Mouse (Mus musculus) R1 (cell line): Measurements from ENCODE around the gene Stra8.

Source experiments
- DNase-seq: peaks from one replicate; pipeline ENCODE4 v3.0.0-alpha.2; 2018; ENCODE audit warnings: low read depth, low spot score

Gene Stra8

DNA sequence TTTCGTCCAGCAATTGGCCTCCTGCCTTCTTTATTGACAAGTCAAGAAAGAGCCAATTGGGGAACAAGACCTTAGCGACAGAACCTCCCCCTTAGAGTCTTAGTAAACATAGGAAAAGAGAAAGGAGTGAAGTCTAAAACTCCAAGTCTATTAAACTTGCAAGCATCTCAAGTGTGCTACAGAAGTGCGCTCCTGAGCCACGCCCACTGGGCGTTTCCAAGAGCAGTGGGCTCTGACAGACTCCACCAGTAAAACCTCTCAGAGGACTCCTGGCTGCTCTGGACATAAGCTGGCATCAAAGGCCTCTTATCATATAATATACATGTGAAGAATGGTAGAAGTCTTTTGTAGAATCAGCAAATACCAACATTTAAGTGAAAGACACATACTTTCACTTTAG, 16.5 kb upstream of the Stra8 start:
- DNase-seq, result no peak

DNA sequence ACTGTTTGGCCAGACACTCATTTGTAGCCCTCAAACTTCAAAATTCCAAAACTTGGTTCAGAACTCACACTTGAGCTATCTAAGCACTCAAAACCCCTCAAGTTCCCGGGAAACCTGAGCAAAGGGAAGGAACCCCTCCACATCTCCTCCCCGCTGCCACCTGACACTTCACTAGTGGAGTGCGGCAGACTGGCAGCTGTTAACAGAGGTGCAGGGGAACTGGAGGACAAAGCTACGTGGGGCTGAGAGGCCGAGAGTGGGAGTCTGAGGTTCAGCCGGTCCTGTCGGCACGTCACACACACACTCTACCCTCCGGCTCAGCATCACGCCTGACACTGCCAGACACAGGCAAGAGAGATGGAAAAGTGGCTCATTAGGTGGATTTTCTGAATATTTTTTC, 16.1 kb upstream of the Stra8 start:
- DNase-seq, result no peak

DNA sequence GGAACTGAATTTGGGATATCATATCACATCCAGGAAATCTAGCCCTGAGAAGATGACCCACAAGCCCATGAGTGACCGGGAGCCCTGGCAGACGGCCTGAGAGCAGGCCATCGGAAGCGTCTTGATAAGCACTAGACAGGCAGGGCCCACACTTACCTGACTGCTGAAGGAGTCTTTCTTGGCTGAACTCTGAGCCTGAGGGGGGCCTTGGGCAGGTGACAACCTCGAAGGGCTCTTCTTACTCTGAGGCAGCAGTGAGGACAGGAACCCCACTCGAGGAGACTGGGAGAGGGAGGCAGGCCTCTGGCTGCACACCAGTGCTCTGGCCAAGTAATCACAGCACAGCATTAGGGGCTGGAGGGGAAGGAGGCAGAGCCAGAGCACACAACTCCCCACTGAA, 15.6 kb upstream of the Stra8 start:
- DNase-seq, result no peak

DNA sequence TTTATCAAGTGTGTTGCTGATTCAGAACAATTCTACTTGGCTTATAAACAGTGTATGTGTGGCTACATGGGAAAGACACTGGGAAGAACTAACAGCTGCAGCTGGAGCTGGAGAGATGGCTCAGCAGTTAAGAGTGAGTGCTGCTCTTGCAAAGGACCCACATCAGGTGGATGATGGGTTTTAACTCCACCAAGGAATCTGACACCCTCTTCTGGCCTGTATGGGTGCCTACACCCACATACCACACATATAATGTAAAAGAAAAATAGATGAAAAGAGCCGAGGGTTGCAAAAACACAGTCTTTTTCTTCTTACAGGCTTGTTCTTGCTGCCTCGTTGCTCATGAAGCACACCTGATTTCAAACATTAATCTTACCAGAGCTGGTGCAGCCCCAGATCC, 13.8 kb upstream of the Stra8 start:
- DNase-seq, result no peak

DNA sequence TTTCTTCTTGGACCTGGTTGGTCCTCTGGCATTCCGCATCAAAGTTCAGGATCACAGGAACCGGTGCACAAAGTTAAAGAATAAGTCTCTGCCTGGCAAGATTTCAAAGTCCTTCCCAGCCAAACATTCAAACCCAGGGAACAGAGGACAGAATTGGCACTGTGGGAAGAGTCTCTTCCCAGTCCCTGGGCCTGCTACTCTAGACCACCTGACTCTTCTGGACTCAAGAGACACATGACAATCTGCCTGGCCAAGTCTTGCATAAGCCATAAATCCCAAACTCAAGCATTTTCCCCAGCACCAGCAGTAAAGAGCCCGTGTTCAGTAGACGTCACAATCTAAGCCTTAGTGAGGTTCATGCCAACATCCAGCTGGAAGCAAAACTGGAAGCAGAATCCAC, 13.3 kb upstream of the Stra8 start:
- DNase-seq, result no peak

DNA sequence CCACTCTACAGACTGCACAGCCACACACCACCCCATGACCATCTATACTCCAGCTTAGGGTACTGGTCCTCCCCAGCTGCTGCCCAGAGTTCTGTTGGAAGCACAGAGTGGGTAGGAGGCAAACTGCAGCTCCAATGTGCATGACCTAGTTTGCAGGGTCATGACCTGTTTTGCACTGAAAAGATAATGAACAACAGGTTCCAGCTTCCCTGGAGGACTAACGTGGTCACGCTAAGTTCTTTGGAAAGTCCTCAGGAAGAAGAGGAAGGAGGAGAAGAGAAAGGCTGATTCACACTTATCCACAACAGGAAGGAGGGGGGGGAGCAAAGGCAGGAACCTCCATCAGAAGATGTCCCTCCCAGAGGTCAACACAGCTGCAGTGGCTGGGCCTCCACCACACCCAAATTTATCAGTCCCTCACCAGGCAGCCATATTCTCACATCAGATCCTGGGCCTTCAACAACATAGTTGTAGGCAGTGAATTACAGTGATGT, 12.8 kb upstream of the Stra8 start:
- no peak for DNase-seq

DNA sequence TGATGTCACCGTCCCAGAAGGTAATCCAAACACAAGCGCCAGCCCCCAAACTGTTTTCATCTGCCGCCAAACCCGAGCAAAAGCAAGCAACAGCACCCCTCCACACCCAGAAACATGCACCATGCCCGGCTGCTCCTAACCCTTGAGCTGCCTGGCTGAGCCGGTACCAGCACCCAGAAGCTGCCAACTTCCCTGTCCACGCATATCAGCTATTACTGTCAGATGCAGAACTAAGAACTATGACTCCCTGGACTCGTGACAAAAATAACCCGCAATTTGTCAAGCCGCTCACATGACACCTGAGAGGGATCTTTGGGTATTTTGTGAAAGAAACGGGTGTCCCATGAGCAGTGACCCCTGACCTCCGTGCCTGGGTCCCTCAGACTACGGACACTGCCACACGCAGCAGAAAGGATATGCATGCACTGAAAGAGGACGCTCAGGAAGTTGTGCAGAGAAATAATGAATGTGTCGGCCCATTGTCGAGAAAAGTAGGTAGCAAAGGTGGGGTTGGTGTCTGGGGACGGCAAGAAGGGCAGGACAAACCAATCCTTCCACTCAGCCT, 12.2 kb upstream of the Stra8 start:
- no peak for DNase-seq

DNA sequence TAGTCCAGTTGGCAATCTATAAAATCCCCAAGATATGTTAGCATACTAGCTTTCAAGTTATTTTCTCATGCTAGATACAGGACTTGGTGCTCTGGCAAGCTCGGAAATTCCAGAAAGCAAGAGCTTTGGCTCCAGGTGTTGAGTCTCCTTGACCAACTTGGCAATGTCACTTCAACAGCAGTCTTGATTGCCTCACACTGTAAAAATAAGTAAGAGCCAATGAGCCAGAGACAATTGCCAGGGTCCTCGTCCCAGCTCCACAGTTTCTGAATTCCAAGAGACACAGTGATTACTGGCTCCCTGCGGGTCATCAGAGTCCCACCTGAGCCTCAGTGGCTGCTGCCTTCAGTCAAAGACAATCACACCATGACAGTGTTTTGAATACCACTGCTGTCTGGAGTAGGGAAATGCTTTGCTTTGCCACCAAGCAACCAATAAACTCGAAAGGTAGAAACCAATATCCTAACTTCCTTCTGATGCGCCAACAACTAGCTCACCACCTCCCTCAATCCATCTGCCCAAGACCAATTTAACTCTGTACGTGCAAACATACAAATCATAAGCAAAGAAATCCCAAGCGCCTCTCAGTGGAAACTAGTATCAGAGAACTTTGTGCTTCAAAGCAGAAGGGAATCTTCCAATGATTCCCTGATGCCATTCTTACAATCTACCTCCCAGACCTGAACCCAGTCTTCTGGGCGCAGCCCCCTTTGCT, 10.2 kb upstream of the Stra8 start:
- DNase-seq, result no peak

DNA sequence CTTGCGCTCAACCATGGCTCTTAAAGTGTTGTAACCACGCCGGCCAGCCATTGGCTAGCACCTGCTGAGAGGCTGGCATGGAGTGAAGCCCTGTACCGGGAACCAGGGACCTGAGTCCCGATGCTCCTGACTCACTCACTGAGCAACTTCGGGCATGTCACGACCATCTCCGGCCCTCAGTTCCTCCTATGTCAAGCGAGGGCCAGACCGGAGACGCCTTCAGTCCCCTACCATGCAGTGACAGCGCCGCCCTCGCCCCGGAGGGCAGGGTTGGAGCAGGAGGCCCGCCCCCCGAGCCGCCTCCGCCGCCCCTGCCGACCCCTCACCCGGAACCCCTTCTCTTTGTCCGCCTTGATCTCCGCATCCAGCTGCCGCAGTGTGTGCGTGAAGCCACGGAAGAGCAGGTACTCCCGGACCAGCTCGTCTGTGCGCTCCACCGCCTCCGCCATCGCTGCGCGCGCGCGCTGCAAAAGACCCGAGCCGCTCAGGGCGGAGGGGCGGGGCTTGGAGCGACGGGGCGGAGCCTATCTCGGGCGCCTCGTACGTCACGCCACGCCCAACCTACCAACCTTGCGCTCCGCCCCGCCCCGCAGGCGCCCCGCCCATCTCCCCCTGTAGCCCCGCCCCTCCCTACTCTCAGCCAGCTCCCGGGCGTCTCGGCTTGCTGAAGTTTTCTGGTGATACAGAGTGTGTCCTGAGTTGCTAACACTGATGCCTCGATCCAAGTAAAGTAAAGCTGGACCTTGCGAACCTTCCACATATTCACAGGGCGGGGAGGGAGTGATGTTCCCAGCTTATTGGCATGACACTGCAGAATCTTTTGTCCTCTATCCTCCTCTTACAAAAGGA, 9.4 kb upstream of the Stra8 start, which contains the start of gene Wdr91:
Gene Wdr91 (minus strand): TSS at position 506 of the 849 bp plus-strand sequence.
- DNase-seq, result peak; percentile 88

DNA sequence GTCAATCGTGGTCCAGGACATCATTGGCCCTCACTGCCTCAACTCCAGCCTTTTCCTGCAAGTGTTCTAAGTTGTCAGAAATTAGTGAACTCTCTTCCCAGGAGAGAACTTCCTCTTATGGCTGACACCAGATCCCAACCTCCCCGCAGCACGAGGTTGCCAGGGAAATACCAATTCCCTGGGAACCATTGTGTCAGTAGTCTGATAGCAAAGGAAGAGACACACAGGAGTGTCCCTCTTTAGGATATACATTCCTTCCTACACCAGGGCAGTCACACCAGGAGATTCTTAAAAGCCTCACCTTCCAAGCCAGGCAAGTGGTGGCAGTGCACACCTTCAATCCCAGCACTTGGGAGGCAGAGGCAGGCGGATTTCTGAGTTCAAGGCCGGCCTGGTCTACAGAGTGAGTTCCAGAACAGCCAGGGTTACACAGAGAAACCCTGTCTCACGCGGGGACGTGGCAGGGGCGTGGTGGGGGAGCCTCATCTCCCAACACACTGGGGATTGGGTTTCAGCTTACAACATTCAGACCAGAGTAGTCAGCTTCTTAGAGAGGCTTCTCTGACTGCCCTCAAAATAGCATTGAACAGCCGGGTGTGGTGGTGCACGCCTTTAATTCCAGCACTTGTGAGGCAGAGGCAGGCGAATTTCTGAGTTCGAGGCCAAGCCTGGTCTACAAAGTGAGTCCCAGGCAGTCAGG, 6.5 kb upstream of the Stra8 start:
- DNase-seq, result peak; percentile 71

DNA sequence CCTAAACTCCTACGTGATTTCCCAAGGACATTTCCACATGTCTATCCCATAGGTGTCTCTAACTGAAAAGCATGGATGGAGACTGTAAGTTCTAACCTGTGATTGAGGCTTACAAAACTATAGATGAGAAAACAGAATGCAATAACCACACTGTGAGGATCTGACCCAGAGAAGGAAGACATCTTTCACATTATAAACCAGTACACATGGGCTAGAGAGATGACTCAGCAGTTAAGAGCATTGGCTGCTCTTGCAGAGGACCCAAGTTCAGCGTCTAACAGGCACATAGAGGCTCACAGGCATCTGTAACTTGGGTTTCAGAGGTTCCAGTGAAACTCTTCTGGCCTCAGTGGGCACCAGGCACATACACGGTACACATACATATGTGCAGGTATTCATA, 5.5 kb upstream of the Stra8 start:
- no peak for DNase-seq

DNA sequence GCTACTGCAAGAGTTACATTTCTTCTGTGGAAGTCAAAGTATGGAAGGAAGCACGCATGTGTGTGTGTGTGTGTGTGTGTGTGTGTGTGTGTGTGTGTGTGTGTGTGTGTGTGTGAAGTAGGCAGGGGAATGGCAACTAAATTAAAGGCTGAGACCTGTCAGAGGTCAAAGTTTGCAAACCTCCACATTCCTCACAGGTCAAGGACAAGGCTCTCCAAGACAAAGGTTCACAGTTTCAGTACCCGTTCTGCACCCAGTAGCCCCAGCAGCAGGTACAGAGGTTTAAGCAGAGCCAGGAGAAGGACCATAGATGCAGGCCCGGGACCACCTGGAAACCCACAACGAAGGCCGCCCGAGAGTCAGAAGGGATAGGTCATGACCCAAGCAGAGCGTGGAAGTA, 817 bp upstream of the Stra8 start:
- peak; percentile 64 for DNase-seq

DNA sequence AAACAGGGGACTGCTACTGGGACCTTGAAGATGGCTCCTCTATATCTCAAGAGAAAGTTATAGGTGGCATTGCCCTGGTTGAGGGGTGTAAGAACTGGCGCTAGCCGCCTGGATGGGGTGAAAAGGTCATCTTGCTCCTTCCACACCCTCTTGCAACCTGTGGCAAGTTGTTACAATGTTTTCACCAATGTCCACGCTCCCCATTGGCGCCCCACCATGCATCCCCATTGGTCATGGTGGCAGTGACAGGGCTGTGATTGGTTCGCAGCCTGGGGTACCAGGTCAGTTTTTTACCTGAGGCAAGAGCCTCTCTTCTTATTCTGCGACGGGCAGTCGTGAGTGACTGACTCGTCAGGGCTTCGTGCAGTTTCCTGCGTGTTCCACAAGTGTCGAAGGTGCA, 668 bp downstream of the Stra8 start:
- DNase-seq, result peak; percentile 63

DNA sequence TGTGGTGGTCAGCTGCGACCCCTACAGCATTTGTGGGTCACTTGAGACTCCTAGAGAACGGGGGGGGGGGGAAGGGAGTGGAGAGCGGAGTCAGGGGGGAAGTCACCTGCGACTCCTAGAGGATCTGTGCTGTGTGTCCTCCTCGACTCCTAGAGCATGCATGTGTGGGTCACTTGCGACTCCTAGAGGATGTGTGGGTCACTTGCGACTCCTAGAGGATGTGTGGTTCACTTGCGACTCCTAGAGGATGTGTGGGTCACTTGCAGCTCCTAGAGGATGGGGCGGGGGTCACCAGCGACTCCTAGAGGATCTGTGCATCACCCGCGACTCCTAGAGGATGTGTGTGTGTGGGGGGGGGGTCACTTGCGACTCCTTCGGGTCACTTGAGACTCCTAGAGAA, 2.0 kb downstream of the Stra8 start:
- DNase-seq, result peak; percentile 97

DNA sequence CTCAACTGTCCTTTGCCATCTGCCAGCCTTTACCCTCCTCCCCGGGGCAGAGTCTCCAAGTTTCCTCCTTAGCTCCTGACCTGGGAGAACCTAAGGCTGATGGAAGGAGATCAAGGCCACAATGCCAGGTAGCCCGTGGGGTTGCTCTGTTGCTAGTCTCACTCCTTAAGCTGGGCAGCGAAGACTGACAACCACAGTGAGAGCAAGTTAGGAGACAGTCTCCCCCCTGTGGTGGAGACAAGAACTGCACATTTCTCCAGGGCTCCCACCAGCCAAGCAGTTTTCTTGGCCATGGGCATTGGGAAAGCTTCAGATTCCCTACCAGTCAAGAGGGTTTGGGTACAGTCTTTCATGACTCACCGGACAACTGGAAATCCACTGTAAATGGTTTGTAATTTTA, 7.2 kb downstream of the Stra8 start:
- peak; percentile 75 for DNase-seq

DNA sequence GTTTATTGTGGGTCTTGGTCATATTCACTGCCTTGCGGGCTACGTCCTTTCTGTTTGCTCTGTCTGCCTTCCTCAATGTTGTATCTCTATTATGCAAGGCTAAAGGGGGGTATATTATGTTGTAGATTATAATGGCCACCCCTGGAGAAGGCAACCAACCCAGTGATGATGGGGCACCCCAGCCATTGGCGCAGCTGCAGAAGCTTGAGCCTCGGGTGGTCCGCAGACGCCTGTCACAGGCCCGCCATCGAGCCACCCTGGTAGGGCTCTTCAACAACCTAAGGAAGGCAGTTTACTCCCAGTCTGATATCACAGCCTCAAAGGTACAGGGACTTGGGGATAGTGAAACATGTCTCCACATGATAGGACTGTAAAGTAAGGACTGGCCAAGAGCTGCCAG, 7.6 kb downstream of the Stra8 start:
- DNase-seq, result no peak

DNA sequence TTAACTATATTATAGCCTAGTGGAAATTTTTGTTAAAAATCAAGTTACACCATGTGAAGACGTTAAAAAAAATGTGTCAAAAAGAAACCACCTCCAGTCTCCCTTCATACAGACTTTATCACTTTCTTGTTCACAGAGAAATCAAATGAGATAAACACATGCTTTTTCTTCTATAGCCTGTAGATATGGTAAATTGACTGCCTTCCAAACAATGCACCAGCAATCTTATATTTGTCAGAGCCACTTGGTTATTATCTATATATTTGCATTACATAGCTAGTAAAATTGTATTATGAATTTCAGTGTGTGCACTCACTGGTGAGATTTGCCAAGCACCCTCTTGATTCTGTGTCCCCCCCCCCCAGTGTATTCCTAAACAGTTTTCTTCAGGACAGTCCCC, 12.7 kb downstream of the Stra8 start:
- no peak for DNase-seq

DNA sequence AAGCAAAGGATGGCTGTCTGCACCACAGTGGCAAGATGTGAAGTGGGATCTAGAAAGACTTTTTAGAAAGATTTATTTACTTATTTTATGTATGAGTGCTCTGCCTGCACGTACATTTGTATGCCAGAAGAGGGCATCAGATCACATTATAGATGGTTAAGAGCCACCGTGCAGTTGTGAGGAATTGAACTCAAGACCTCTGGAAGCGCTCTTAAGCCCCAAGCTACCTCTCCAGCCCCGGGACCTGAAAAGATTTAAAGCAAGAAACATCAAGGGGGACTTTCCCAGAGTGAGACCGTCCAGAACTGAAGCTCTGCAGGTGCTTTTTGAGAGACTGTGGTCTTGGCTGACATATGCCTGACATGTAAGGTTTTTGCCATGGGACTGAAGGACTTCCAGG, 16.8 kb downstream of the Stra8 start:
- DNase-seq, result peak; percentile 39

DNA sequence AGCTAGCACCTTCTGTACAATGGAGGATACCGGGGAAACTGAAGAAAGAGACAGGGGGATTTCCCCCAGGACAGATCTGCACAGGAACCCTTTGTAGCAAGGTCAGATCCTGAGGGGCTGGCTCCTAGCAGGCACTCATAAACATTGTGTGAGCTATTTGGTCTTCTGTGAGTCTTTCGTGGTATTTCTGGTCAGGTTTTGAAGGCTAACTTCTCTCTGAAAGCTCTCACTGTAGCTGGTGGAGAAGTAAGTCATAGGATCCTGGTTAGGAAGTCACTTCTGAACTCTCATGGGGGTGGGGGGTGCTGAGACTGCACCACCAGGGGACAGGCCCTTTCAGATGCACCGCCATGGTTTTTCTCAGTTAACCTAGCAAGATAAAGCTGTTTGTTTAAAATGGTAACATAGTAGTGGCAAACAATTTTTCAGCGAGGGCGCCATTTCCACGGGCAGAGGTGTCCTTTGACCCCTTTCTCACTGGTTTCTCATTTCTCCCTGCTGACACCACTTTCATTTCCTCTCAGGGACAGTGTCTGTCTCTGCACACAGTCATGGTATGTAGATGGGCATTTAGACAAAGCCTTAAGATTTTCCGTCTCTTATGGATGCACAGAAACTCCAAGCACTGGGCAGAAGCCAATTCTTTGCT, 18.4 kb downstream of the Stra8 start:
- DNase-seq, result no peak

DNA sequence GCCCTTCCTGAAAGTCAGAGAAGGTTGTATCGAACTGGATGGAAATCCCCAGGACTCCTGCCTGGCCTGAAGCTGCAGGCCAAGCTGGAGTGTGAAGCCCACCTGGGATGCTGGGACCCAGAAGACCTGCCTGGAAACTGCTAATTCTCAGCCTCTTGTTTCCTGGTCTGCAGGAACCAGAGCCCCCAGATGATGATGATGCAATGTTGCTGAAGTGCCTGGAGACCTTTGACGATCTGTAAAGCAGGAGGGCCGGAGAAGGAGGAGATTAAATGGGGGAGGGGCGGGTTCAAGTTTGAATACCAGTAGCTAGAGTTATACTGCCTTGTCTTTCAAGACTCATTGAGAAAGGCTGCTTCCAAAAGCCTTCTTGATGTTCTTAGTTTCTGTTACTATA, 19.0 kb downstream of the Stra8 start:
- DNase-seq, result no peak

DNA sequence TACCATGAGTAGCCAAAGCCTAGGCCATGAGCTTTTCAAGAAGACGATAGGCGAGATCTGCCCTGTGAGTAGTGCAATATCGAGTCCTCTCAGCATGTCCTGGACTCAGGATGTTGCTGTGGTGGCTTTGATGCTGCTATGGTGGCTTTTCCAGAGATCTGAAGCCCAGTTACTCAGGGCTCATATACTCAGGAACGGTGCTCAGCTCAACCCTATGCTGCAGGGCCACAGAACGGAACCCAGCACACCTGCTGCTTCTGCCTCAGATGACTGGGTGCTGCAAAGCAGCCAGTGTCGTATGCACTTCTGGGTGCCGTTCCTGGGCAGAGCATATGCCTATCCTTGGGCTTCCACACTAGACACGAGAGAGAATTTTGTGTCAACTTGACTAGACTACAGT, 19.5 kb downstream of the Stra8 start:
- no peak for DNase-seq

DNA sequence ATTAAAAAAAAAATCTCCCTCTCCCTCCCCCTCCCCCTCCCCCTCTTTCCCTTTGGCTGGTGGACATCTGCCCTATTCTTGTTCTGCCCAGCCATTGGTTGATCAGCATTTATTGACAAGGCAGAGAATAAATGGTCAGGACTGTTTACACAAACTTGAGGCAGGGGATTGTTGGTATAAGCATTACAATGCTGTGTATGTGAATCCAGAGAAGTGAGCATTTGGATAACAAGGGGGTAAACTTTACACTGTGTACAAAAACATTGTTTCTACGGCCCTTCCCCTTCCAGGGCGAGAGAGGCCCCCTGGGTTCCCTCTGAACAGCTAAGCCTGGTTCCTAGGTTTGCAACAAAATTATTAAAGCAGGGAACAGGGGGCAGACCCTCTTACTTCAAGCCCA, 21.5 kb downstream of the Stra8 start:
- peak; percentile 85 for DNase-seq
